Mouse (Mus musculus): ENCODE measurements around the gene Cnnm2.

Cnnm2 gene

DNA sequence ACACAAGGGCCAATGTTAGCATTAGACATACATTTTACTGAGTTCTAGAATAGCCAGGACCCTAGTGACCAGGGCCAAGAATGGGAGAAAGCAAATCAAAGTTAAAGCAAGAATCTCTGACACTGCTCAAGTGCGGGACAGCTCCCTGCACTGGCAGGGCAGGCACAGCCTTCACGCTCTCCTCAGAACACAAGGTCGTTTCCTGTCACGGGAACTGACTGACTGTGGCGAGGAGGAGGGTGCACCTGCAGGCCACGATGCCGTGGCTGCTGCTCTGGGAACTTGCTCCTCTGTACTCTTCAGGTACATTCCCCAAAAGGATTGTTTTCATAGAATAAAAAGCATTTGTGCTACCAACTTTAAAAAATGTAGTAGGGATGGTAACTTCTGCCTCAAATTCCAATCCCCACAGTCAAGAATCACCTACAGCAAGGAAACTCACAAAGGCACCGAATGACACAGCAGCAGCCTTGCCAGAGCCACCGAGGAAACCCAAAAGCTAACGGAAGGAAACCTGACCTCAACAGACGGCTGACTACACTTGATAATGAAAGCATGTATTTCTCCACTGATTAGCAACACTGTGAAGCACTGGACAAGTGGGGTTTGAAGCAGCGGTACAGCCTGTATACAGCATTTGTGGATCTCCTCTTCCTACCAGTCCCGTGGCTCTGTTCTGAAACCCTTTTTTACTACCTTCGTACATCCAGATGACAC lies 126.6 kb downstream of the Cnnm2 start:
- DNase-seq (ENCODE audit: low spot score): no peak

DNA sequence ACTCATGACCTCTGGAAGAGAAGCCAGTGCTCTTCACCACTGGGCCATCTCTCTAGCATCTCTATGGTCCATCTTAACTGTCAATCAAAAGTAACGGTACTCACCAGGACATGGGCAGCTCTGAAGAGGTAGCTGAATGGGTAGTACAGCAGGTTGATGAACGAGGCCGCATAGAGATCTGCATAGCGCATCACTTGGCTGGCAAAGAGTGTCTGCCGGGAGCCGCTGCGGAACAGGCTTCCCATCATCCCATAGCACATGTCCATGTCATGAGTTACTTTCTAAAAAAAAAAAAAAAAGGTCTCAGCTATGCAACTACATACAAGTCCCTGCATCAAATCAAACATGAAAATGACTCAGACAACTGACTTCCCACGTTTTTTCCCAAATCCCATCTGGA lies 128.3 kb downstream of the Cnnm2 start:
- DNase-seq (ENCODE audit: low spot score): no peak

DNA sequence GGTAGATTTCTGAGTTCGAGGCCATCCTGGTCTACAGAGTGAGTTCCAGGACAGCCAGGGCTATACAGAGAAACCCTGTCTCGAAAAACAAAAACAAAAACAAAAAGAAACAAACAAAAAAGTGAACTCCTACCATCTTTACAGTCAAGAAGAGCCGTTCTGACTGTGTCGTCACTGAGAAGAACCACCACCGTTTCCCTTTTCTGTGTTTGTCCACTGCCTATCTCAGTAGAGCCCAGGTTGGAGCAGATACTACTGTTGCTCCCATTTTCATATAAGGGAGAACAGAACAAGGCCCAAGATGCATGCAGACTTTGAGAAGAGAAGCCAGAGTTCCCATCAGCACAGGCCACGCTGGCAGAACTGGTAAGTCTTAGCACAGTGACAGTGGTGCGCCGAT lies 129.3 kb downstream of the Cnnm2 start:
- DNase-seq (ENCODE audit: low spot score): no peak

DNA sequence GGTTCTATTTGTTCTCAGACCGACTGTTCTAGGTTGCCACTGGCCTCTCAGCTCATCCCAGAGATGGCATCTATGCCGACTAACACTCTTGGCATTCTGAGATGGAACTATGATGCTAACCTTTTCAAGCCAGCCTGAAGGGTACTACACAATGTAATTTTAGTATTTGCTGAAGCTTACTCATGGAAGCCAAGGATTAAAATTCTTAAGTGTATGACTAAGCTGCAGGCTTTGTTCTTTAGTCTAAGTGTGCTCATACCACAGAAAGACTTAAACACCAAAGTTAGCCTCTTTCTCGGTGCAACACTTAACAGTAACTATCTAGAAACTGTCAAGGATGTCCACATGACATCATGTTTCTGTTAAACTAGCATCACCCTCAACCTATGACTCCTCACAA lies 131.5 kb downstream of the Cnnm2 start:
- DNase-seq (ENCODE audit: low spot score): no peak

DNA sequence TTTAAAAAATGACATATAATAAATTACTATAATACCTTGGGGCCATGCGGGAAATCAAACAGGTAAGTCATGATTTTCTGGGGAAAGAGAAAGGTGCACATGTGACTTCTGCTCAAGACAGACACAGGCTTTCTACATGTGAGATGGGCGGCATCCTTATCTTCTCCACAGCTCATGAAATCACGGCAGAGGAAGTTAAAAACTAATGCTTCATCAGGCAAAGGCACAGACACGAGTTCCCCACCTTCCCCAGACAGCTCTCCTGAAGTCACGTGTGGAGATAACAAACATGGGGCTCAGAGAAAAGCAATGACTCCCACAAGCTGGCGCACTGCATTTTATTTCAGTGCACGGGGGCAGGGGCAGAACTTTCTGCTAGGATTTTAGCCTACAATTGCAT lies 132.1 kb downstream of the Cnnm2 start:
- DNase-seq (ENCODE audit: low spot score): no peak

DNA sequence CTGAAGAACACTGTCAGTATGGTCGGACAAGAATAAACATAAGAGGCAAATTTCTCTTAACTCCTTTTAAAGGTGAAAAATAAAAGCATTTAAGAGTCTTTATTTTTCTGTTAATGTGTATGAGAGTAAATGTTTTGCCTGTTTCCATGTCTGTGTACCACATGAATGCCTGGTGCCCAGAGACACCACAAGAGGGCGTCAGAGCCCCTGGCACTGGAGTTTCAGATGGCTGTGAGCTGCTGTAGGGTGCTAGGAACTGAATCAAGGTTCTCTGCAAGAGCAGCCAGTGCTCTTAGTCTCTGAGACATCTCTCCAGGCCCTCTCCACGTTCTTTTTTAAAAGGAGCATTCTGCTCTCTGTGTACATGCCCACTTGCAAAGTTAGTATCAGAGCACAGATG lies 135.7 kb downstream of the Cnnm2 start:
- no peak for DNase-seq (ENCODE audit: low spot score)

DNA sequence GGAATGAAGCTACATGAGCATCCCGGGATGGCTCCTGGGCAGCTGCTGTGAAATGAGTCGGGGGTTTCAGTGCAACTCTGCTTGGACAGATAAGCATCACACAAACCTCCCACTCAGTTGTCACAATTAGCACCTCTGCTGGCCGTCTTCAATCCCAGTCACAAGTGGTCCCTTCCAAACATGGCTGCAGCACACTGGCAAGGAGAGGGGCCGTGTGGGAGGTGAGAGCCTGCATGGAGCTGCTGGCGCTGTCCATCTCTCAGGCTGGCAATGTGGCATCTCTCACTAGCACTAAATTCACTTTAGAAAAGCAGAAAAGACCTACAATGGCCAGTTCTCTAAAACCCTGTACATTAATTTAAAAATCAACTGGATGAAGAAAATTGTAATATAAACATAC lies 136.8 kb downstream of the Cnnm2 start:
- DNase-seq (ENCODE audit: low spot score): no peak

DNA sequence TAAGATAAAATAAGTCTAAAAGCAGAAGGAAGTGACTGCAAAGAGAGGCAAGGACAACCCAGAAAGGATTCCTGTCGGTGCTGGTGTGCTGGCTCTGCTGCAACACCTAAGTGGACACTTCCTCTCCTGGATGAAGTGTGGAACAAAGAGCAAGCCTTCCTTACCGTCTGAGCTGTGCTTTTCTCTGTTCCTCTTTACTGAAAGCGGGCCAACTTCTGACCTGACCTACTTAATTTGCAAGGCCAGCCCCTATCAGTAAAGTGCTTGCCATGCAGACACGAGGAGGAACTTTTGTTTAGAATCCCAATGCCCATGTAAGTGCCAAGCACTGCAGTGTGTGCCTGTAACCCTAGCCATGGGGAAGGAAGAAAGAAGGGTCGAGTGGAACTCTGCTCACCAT lies 137.9 kb downstream of the Cnnm2 start:
- DNase-seq (ENCODE audit: low spot score): no peak

DNA sequence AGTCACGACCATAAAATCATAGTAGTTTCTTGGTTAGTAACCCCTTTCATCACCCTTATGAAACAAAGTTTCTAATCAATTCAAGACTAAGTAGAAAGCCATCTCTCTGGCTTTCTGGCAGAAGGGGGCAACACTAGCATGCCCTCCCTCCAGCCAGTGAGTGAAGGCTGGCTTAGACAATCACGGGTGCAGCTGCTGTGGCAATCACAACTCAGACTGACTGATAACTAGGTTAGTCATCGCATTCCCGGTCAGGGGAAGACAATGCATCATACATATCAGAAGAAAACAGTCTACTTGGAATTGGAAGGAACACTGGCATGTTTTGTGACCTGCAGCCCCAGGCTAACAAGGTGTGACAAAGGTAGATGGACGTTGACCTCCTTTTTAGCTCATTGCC lies 138.5 kb downstream of the Cnnm2 start:
- no peak for DNase-seq (ENCODE audit: low spot score)

DNA sequence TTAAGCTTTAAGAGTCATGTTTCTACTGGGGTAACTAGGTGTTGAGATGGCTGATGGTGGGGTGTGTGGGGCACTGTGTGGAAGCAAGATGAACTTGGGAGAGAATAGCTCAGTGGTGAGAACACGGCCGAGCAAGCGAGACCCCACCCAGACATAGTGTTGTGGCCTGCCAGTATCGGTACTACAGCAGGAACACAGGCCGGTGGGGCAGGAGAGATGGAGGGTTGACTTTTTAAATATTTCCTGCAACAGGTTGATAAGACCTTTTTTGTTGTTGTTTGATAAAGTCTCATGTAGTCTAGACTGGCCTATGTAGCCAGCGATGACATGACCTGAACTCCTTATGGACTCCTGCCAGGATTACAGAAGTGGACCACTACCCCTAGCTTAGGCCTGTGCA lies 139.4 kb downstream of the Cnnm2 start:
- no peak for DNase-seq (ENCODE audit: low spot score)

DNA sequence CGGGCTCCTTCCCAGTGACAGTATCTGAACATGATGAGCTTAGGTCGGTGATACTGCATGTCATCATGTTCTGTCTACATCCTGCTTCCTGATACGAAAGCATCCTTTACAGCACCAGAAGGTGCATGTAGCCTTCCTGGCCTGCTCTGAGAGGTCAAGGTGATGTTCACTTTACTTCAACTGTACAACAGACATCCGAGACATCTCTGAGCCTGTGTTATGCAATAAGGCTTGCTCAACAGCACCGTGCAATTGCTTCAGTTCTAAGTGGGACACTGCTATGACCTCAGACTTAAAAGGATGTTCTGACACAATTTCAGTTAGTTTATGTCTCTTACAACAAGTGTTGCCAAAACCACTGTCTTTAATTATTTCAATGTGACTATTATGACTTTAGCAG lies 139.9 kb downstream of the Cnnm2 start:
- no peak for DNase-seq (ENCODE audit: low spot score)

DNA sequence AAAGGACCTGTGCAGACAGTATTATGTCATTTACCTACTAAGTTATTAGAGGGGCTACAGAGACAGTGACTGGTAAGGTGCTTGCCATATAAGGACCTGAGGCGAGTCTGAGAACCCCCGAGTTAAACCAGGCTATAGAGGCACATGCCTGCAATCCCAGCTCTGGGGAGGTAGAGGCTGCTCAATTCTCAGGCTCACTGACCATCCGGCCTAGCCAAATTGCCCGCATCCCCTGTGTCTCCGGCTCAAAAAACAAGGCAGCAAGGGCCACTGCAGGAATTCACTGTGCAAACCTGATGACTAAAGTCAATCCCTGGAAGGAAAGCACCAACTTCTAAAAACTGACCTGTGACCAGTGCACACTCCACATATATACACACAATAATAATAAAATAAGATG lies 142.0 kb downstream of the Cnnm2 start:
- no peak for DNase-seq (ENCODE audit: low spot score)

DNA sequence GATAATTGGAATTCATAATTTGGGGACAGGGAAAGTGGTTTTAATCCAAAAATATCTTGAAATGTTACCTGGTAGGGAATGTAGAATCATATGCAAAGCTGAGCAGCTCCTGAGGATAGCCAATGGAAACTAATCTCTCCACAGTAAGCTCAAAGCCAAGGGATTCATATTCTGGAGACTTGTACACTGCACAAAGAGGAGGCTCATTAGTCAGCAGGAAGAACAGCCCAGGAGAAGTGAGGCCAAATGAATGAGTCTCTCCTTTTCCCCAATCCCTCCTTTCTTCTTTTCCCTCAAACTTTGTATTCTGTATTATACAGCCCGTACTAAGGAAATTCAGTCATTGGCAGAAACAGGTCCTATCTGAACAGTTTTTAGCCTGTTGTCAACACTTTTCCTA lies 143.5 kb downstream of the Cnnm2 start:
- no peak for DNase-seq (ENCODE audit: low spot score)

DNA sequence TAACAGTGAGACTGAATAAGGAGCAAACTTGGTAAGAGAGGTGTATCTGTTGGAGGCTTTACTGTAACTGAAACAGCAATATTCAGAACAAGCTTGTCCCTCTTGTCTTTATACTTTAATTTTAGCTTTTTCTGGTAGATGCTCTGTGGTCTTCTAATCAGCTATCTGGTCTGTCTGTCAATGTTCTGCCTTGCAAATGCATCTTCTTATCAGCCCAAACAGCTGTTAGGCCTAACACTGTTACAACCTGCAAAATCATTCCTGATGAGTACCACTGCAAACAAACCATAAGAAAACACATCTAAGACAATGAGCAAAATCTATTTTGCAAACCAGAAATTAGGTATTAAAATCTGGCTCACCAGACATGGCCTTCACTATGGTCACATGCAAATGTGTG lies 144.0 kb downstream of the Cnnm2 start:
- DNase-seq (ENCODE audit: low spot score): no peak

DNA sequence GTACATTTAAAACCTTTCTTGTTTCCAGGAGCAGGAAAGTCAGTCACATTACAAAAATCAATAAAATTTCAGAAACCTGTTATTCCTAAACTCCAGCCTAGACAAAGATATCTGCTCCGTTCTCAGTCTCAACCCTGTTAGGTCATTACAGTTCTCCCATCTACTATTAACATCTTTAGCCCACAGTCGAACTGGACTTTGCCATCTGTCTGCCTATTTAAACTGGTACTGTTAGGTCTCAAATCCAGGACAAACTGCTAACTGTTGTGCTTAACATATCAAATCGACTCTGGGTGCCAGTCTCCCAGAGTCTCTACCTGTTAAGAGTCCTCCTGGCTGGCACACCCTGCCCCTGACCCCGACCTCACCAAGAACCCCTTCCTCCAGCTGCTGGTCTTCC lies 144.6 kb downstream of the Cnnm2 start:
- DNase-seq (ENCODE audit: low spot score): no peak

DNA sequence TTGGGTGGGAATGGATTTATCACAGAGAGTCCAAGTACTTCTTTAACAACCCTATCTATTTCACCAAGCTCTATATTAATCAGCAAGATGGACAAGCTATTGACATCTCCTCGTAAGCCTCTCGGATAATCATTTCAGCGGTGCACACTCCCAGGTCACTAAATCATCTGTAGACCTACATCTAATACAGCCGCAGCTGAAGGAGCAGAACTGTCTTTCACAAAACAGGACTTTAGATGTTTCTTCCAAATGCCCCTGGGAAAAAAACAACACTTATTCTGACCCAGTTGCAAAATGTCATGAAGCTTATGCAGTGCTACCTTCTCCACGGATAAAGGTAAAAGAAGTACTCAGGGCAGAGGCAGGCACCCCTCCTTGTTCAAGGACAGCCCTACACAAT lies 146.8 kb downstream of the Cnnm2 start:
- no peak for DNase-seq (ENCODE audit: low spot score)

DNA sequence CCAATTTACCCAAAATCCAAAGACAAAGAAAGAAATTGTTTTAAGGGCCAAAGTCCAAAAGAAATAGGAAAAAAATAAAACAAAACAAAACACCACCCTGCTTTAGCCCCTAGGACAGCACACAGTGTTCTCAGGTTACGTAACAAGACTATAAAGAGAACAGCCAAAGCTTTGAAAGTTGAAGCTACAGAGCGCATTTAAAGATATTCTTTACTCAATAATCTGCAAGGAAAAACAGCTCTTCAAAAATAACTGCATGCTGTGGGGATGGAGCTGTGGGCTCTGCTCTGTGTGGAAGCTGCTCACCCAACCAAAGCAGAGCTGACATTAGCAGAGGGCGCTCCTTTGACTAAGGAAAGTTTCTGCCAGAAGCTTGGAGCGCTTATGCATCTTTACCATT lies 147.6 kb downstream of the Cnnm2 start:
- DNase-seq (ENCODE audit: low spot score): no peak

DNA sequence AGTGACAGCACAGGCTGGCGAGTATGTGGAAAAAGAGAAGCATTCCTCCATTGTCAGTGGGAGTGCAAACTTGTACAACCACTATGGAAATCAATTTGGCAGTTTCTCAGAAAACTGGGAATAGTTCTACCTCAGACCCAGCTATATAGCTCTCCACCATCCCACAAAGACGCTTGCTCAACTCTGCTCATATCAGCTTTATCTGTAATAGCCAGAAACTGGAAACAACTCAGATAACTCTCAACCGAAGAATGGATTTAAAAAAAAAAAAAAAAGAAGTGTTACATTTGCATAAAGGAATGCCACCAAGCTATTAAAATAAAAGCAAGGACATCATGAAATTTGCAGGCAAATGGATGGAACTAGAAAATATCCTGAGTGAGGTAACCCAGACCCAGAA lies 150.1 kb downstream of the Cnnm2 start:
- DNase-seq (ENCODE audit: low spot score): no peak

DNA sequence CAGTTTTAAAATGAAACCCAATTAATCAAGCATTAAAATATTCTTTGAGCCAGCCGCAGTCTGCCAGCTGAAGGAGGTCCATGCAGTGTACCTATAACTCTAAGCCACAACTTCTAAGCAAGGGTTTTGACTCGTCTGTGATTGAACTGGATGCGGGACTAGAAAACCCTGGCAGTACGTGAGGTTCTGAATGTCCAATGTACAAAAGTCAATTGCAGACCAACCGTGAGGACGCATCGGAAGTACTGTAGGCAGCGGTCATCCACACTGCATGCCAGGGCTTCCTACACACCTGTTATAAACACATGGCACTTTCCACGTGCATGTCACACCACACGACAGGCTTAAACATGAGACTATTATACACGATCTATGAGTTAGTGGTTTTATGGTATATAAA lies 152.2 kb downstream of the Cnnm2 start:
- no peak for DNase-seq (ENCODE audit: low spot score)

DNA sequence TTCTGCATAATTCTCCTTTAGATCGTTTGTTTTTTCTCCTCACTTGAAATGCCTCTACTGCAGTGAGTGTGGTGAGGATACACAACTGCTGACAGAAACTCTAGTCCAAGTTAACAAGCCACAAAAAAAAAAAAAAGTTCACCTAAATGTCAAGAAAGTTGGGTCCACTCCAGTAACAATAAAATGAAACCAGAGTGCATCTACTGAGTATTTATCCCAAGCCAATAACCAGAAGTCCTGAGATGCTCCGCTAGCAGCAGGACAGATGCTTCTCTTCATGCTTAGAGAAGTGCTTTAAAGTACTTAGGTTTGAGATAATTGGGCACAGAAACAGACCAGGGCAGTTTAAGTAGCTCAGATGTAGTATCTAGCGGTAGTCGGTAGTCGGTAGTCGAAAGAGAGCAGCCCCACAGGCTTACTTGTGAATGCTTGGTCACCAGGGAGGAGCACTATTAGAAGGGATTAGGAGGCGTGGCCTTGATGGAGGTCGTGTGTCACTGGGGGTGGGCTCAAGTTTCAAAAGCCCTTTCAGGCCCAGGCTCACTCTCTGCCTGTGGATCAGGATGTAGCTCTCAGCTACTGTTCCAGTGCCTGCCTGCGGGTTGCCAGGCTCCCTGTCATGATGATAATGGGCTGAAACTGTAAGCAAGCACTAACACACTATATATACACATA lies 154.1 kb downstream of the Cnnm2 start:
- no peak for DNase-seq (ENCODE audit: low spot score)

DNA sequence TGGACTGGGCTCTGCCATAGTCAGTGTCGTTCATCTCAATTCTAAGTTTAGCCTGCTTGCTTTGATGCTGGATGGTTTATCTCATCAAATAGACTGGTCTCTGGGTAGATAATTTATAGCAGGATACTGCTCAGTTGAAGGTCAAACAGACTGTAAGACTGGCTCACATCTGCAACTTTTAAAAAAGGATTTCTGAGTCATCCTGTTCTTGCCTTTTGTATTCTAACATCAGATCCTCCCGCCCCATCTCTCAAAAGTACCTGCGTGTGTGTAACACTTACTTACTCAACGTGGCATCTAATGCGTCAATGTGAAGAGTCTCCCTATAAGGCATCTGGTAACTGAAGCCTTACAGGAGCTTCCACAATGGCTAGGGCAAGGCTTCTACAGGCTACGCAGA lies 159.2 kb downstream of the Cnnm2 start:
- no peak for DNase-seq (ENCODE audit: low spot score)

DNA sequence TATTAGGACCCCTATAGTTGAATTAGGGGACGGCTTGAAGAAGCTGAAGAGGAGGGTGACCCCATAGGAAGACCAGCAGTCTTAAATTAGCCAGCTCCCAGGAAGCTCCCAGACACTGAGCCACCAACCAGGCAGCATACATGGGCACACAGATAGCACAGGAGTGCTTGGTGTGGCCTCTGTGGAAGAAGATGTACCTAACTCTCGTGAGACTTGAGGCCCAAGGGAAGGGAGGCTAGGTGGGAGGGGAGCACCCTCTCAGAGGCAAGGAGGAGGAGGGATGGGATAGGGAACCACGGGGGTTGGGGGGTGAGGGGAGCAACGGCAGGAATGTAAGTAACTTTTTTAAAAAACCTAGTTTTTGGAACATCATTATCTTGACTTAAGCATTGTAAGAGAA lies 165.0 kb downstream of the Cnnm2 start:
- no peak for DNase-seq (ENCODE audit: low spot score)

DNA sequence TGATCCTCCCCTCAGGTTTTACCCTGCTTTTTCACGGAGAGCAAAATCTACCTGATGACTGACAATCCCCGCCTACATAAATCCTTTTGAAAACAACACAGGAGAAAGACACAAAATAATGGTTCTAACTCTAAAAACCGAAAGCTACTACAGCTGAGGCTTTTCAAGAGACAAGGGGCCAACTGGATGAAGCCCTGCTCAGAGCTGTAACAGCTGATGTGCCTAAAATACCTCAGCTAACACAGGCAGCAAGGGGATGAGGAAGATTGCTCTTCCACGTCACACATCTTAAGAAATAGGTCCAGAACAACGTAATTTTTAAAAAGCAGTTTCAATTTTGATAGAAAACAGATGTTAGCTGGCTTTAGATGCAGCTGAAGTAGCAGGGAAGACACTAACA lies 165.6 kb downstream of the Cnnm2 start:
- DNase-seq (ENCODE audit: low spot score): no peak

DNA sequence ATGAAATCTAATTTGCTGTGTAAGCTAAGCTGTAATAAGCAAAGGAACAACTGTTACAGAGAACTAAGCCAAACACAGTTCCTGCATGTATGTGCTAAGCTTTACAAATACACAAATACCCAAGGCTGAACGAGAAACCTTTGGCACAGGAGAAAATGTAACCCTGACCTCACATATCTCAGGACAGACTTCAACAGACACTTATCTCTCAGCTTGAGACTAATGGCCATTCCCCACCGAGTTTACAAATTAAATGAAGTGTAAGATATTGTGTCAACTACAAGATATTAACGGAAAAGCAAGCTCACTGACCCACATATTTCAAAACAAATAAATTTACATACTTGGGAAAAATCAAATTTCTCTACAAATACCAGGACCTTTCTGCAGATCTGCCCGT lies 166.7 kb downstream of the Cnnm2 start:
- DNase-seq (ENCODE audit: low spot score): no peak
